Mouse (Mus musculus) lung, postnatal 36 days (tissue): ENCODE measurements at regions not wholly inside any gene's neighbourhood (a gene's known extent, or its start where the extent isn't known, plus 50 kb on each side); places are given as distances from the start of the nearest gene placed in this dataset.

ENCODE experiments used
- DNase-seq: peaks from one replicate; pipeline ENCODE4 v3.0.0; 2022; ENCODE audit warnings: mixed read lengths

GRCm38 (mm10) chr8:15734461-15734860 lies 688.6 kb upstream of the BB014433 start:
- no peak for DNase-seq

GRCm38 (mm10) chr8:15731324-15731723 lies 685.4 kb upstream of the BB014433 start:
- DNase-seq, result no peak

GRCm38 (mm10) chr8:15729075-15729474 lies 683.2 kb upstream of the BB014433 start:
- DNase-seq, result peak; percentile 44

- no peak for DNase-seq
Observed at GRCm38 (mm10) chr8:15726310-15726709, 680.4 kb upstream of the BB014433 start.
